Mouse (Mus musculus) limb, embryonic 15.5 days (tissue): ENCODE data around the gene Ttll1. TPM values are rescaled to one million over a fixed set of nuclear protein-coding genes. Genes with fewer than 3 reads are reported as not detected.

ENCODE experiments used
- ATAC-seq: fragments of 200-750 bp; cut with Nextera tagmentation; 2 replicates; pipeline ENCODE4 v1.8.0; 2017; ENCODE audit warnings: low read depth, moderate TSS enrichment; ENCODE audit not compliant: insufficient number of reproducible peaks, low FRiP score, low TSS enrichment
- H3K27ac ChIP-seq: fragments of 300-500 bp; sonication (generic); 2 replicates; pipeline ENCODE4 v1.5.1; 2015; ENCODE audit warnings: moderate library complexity, mild to moderate bottlenecking, inconsistent platforms
- H3K27me3 ChIP-seq: fragments of 300-500 bp; sonication (generic); 2 replicates; pipeline ENCODE4 v1.6.1; 2015; ENCODE audit warnings: inconsistent platforms
- H3K36me3 ChIP-seq: fragments of 300-500 bp; sonication (generic); 2 replicates; pipeline ENCODE4 v1.6.1; 2015; ENCODE audit warnings: inconsistent platforms
- H3K4me1 ChIP-seq: fragments of 300-500 bp; sonication (generic); 2 replicates; pipeline ENCODE4 v1.6.1; 2015; ENCODE audit warnings: inconsistent platforms
- H3K4me2 ChIP-seq: fragments of 300-500 bp; sonication (generic); 2 replicates; pipeline ENCODE4 v1.6.1; 2015; ENCODE audit warnings: mild to moderate bottlenecking, inconsistent platforms
- H3K4me3 ChIP-seq: fragments of 300-500 bp; sonication (generic); 2 replicates; pipeline ENCODE4 v1.5.1; 2015; ENCODE audit warnings: mild to moderate bottlenecking, inconsistent platforms
- H3K9ac ChIP-seq: fragments of 300-500 bp; sonication (generic); 2 replicates; pipeline ENCODE4 v1.6.1; 2015; ENCODE audit warnings: inconsistent platforms
- H3K9me3 ChIP-seq: fragments of 300-500 bp; sonication (generic); 2 replicates; pipeline ENCODE4 v1.6.1; 2016; ENCODE audit warnings: inconsistent platforms
- WGBS: fragments of 180-500 bp; shearing (Covaris S2); methylation state at CpG from one replicate; pipeline ENCODE4 v1.1.7; 2015; 5-methylcytosine and 5-hydroxymethylcytosine counted together
- polyA plus RNA-seq: library from polyadenylated mRNA; unstranded; fragments of >200 nt; fragmentation: Nextera tagmentation; extraction: Ambion mirVana; gene quantifications from 2 replicates; pipeline ENCODE4 v1.2.1, GENCODE M21; 2015

The Ttll1 gene
- polyA plus RNA-seq: 19.1 and 19.3 TPM in 2 replicates

GRCm38 (mm10) chr15:83510805-83511405 lies at the start of gene Ttll1:
TSS of gene Ttll1 (minus strand) at chr15:83510893.
- H3K9me3 ChIP-seq: no peaks in the 10 kb centered on the region
- peak within 1 kb of the TSS; percentile 23; the same call in 1 of the 2 replicates for H3K27ac ChIP-seq
- no peaks in the 10 kb centered on the region for H3K36me3 ChIP-seq
- H3K4me2 ChIP-seq: peak within 1 kb of the TSS; percentile 70
- ATAC-seq: peak; percentile 89
- peak within 1 kb of the TSS; percentile 52 for H3K4me3 ChIP-seq
- H3K27me3 ChIP-seq: no peaks in the 10 kb centered on the region; the same call in 1 of the 2 replicates
- H3K4me1 ChIP-seq: 0 out of 2 replicates have a peak, but pooled peaks cover 14% of the 10 kb centered on the region
- 11% methylated on average over 41 of the region's 41 CpGs for WGBS
- peak within 1 kb of the TSS; percentile 14; the same call in 1 of the 2 replicates for H3K9ac ChIP-seq

- WGBS: under 1% methylated on average over 72 of the region's 74 CpGs
- Histone ChIP-seq H3K4me3 (peak overlapping the region; percentile 83), H3K27ac (peak overlapping the region; percentile 93), H3K36me3 (peaks cover 29% of the 10 kb centered on the region), H3K9me3 (no peaks in the 10 kb centered on the region), H3K4me1 (peaks cover 12% of the 10 kb centered on the region), H3K4me2 (peak overlapping the region; percentile 86), H3K27me3 (no peaks in the 10 kb centered on the region), H3K9ac (peak overlapping the region; percentile 95)
- peak; percentile 76 for ATAC-seq
These were observed 44.7 kb upstream of the Ttll1 start for GRCm38 (mm10) chr15:83555161-83555974.

GRCm38 (mm10) chr15:83553831-83554230 lies 43.1 kb upstream of the Ttll1 start:
- Histone ChIP-seq H3K4me3 (no peak overlapping the region), H3K9me3 (no peaks in the 10 kb centered on the region), H3K9ac (no peak overlapping the region), H3K27me3 (no peaks in the 10 kb centered on the region), H3K36me3 (peaks cover 44% of the 10 kb centered on the region), H3K27ac (no peak overlapping the region), H3K4me2 (no peak overlapping the region), H3K4me1 (peaks cover 12% of the 10 kb centered on the region)
- ATAC-seq: no peak

- Histone ChIP-seq H3K4me1 (peaks cover 8% of the 10 kb centered on the region), H3K9me3 (no peaks in the 10 kb centered on the region), H3K9ac (no peak overlapping the region), H3K36me3 (peaks cover 80% of the 10 kb centered on the region), H3K27ac (no peak overlapping the region), H3K27me3 (no peaks in the 10 kb centered on the region), H3K4me3 (no peak overlapping the region), H3K4me2 (no peak overlapping the region)
- 79% methylated on average over 2 of the region's 2 CpGs for WGBS
- ATAC-seq: no peak
These were observed 39.4 kb upstream of the Ttll1 start for GRCm38 (mm10) chr15:83550137-83550536.

GRCm38 (mm10) chr15:83547144-83547543 lies 36.5 kb upstream of the Ttll1 start:
- no peak overlapping the region for H3K4me2 ChIP-seq
- H3K27me3 ChIP-seq: no peaks in the 10 kb centered on the region
- peaks cover 71% of the 10 kb centered on the region for H3K36me3 ChIP-seq
- H3K9ac ChIP-seq: no peak overlapping the region
- no peak overlapping the region for H3K27ac ChIP-seq
- H3K9me3 ChIP-seq: no peaks in the 10 kb centered on the region
- H3K4me3 ChIP-seq: no peak overlapping the region
- no peak for ATAC-seq
- no peaks in the 10 kb centered on the region for H3K4me1 ChIP-seq
- 91% methylated on average over 8 of the region's 8 CpGs for WGBS

- WGBS: 90% methylated on average over 7 of the region's 7 CpGs
- Histone ChIP-seq H3K36me3 (peaks cover 62% of the 10 kb centered on the region), H3K9me3 (no peaks in the 10 kb centered on the region), H3K4me1 (no peaks in the 10 kb centered on the region), H3K4me2 (no peak overlapping the region), H3K4me3 (no peak overlapping the region), H3K27ac (no peak overlapping the region), H3K9ac (no peak overlapping the region), H3K27me3 (no peaks in the 10 kb centered on the region)
- no peak for ATAC-seq
These were observed 35.3 kb upstream of the Ttll1 start for GRCm38 (mm10) chr15:83546029-83546428.

- ATAC-seq: no peak
- WGBS: 71% methylated on average over 9 of the region's 9 CpGs
- no peak overlapping the region for H3K4me3 ChIP-seq
These were observed 31.1 kb upstream of the Ttll1 start for GRCm38 (mm10) chr15:83541647-83542287.

GRCm38 (mm10) chr15:83539905-83540304 lies 29.2 kb upstream of the Ttll1 start:
- Histone ChIP-seq H3K27ac (no peak overlapping the region), H3K4me3 (no peak overlapping the region), H3K36me3 (peaks cover 1% of the 10 kb centered on the region; the same call in 1 of the 2 replicates), H3K4me2 (no peak overlapping the region), H3K9ac (no peak overlapping the region), H3K27me3 (no peaks in the 10 kb centered on the region), H3K4me1 (peaks cover 4% of the 10 kb centered on the region; the same call in 1 of the 2 replicates), H3K9me3 (no peaks in the 10 kb centered on the region)
- 57% methylated on average over 4 of the region's 4 CpGs for WGBS
- ATAC-seq: no peak

More at GRCm38 (mm10) chr15:83541647-83542287, 31.1 kb upstream of the Ttll1 start:
- H3K9ac ChIP-seq: no peak overlapping the region
- no peak overlapping the region for H3K4me2 ChIP-seq
- no peaks in the 10 kb centered on the region for H3K9me3 ChIP-seq
- peaks cover 19% of the 10 kb centered on the region for H3K36me3 ChIP-seq
- H3K4me1 ChIP-seq: peaks cover 4% of the 10 kb centered on the region; the same call in 1 of the 2 replicates
- no peaks in the 10 kb centered on the region for H3K27me3 ChIP-seq
- H3K27ac ChIP-seq: no peak overlapping the region

GRCm38 (mm10) chr15:83538855-83539254 lies 28.2 kb upstream of the Ttll1 start:
- no peaks in the 10 kb centered on the region for H3K27me3 ChIP-seq
- H3K9me3 ChIP-seq: no peaks in the 10 kb centered on the region
- H3K4me2 ChIP-seq: no peak overlapping the region
- H3K4me1 ChIP-seq: peaks cover 4% of the 10 kb centered on the region; the same call in 1 of the 2 replicates
- no peak overlapping the region for H3K9ac ChIP-seq
- no peak overlapping the region for H3K27ac ChIP-seq
- no peaks in the 10 kb centered on the region for H3K36me3 ChIP-seq
- no peak overlapping the region for H3K4me3 ChIP-seq
- ATAC-seq: no peak
- 94% methylated on average over 2 of the region's 2 CpGs for WGBS

GRCm38 (mm10) chr15:83535890-83536231 lies 25.2 kb upstream of the Ttll1 start:
- Histone ChIP-seq H3K4me2 (no peak overlapping the region), H3K9me3 (no peaks in the 10 kb centered on the region), H3K4me1 (peaks cover 4% of the 10 kb centered on the region; the same call in 1 of the 2 replicates), H3K27ac (no peak overlapping the region), H3K9ac (no peak overlapping the region), H3K27me3 (0 out of 2 replicates have a peak, but pooled peaks cover under 1% of the 10 kb centered on the region), H3K4me3 (no peak overlapping the region), H3K36me3 (no peaks in the 10 kb centered on the region)
- no peak for ATAC-seq
- 72% methylated on average over 6 of the region's 6 CpGs for WGBS

- Histone ChIP-seq H3K4me2 (no peak overlapping the region), H3K9me3 (no peaks in the 10 kb centered on the region), H3K4me1 (peaks cover 4% of the 10 kb centered on the region; the same call in 1 of the 2 replicates), H3K27me3 (0 out of 2 replicates have a peak, but pooled peaks cover 4% of the 10 kb centered on the region), H3K27ac (0 out of 2 replicates have a peak overlapping the region, but pooled peaks have one; percentile 51), H3K9ac (no peak overlapping the region), H3K36me3 (no peaks in the 10 kb centered on the region), H3K4me3 (no peak overlapping the region)
- ATAC-seq: no peak
- 70% methylated on average over 17 of the region's 17 CpGs for WGBS
These were observed 24.5 kb upstream of the Ttll1 start for GRCm38 (mm10) chr15:83534960-83535889.
